ENCODE assay signal across 14 mouse cellular contexts in genomic region chr8:77773256-77773655, GRCm38 (mm10). TPM values are rescaled to one million over a fixed set of nuclear protein-coding genes. Genes with fewer than 3 reads are reported as not detected.
DNase-seq lines count a peak whose midpoint lies in the region; ATAC-seq and TF ChIP-seq lines count a peak whose summit lies in the region.
"Had no signal": no experiment of that assay in that cellular context is flagged by ENCODE, and none has a peak within 500 bp of the region (broad histone marks: within the 10 kb centered on the region; RNA-seq: fewer than 3 reads in every experiment).

No protein-coding gene starts in this region.

- no peak for TF ChIP-seq POLR2A in heart, adult 2 months (IDR thresholded peaks at IDR 0.05; ENCODE audit: insufficient read depth, low read depth, low read length)
- no peak for TF ChIP-seq POLR2A in lung, adult 2 months (IDR thresholded peaks at IDR 0.05; ENCODE audit: borderline replicate concordance, extremely low read depth, low read depth, low read length)

- TF ChIP-seq EP300 in heart, adult 2 months (IDR thresholded peaks at IDR 0.05; ENCODE audit: insufficient read depth, low read depth, low read length) = no peak

- no peak overlapping the region for H3K4me2 ChIP-seq in heart, embryonic 11.5 days
- H3K4me2 ChIP-seq: embryonic facial prominence, embryonic 12.5 days; limb, embryonic 12.5 days; neural tube, embryonic 13.5 days had no signal

- ATAC-seq in heart, embryonic 11.5 days (replicated peaks; ENCODE audit: insufficient number of reproducible peaks, low FRiP score, low TSS enrichment) = no peak

- intact Hi-C loops in heart, adult 2 months (cut with DNase I) = no loop called here
- intact Hi-C loops in left cerebral cortex, postnatal 10 days (cut with DNase I) = no loop called here

- H3K79me2 ChIP-seq in heart, adult 2 months (replicated peaks; ENCODE audit: control insufficient read depth, insufficient read depth, low read length) = no peaks in the 10 kb centered on the region

- no peak overlapping the region for H3K9ac ChIP-seq in heart, adult 2 months (ENCODE audit: low read depth, low read length)
- no peak overlapping the region for H3K9ac ChIP-seq in heart, embryonic 11.5 days (ENCODE audit: low read depth, low read length)
- H3K9ac ChIP-seq in ES-E14 (ENCODE audit: insufficient read depth, low read depth, low read length, poor library complexity, severe bottlenecking) = no peak overlapping the region
- H3K9ac ChIP-seq: embryonic facial prominence, embryonic 12.5 days; limb, embryonic 12.5 days; neural tube, embryonic 13.5 days had no signal

- DNase-seq in heart, adult 2 months = no peak
- no peak for DNase-seq in lung, adult 2 months
- no peak for DNase-seq in lung, adult 18-20 months
- DNase-seq in ES-E14 (ENCODE audit: low read depth, low spot score) = peak; percentile 12
- DNase-seq in limb, embryonic 10.5 days (ENCODE audit: low spot score) = peak; percentile 31
- DNase-seq in adrenal gland, postnatal 14 days = no peak
- no peak for DNase-seq in left cerebral cortex, postnatal 10 days (ENCODE audit: extremely low spot score in 1 of 2, low spot score in 2 of 2)
- DNase-seq: kidney, postnatal 10 days; right cerebral cortex, postnatal 4 days had no signal

- no peaks in the 10 kb centered on the region for H3K36me3 ChIP-seq in heart, adult 2 months (ENCODE audit: control insufficient read depth, insufficient read depth, low read length)
- no peaks in the 10 kb centered on the region for H3K36me3 ChIP-seq in heart, embryonic 11.5 days (ENCODE audit: control insufficient read depth, insufficient read depth, low read length)
- H3K36me3 ChIP-seq in ES-E14 (ENCODE audit: control insufficient read depth, insufficient read depth, low read length, poor library complexity, severe bottlenecking) = no peaks in the 10 kb centered on the region
- no peaks in the 10 kb centered on the region for H3K36me3 ChIP-seq in limb, embryonic 10.5 days
- H3K36me3 ChIP-seq: embryonic facial prominence, embryonic 12.5 days; limb, embryonic 12.5 days; neural tube, embryonic 13.5 days had no signal

- H3K9me3 ChIP-seq in heart, embryonic 11.5 days (replicated peaks; ENCODE audit: control insufficient read depth, low read length) = no peaks in the 10 kb centered on the region
- H3K9me3 ChIP-seq in ES-E14 (ENCODE audit: control insufficient read depth, insufficient read depth, low read depth, low read length) = no peaks in the 10 kb centered on the region
- H3K9me3 ChIP-seq in limb, embryonic 10.5 days (replicated peaks) = no peaks in the 10 kb centered on the region
- H3K9me3 ChIP-seq: embryonic facial prominence, embryonic 12.5 days; limb, embryonic 12.5 days; neural tube, embryonic 13.5 days had no signal

- H3K27me3 ChIP-seq in heart, adult 2 months (ENCODE audit: control insufficient read depth, insufficient read depth, low read length) = no peaks in the 10 kb centered on the region
- H3K27me3 ChIP-seq in heart, embryonic 11.5 days (ENCODE audit: control insufficient read depth, insufficient read depth, low read length) = no peaks in the 10 kb centered on the region
- H3K27me3 ChIP-seq in limb, embryonic 10.5 days (ENCODE audit: low read depth, poor library complexity, severe bottlenecking) = no peaks in the 10 kb centered on the region
- H3K27me3 ChIP-seq: embryonic facial prominence, embryonic 12.5 days; limb, embryonic 12.5 days; neural tube, embryonic 13.5 days had no signal

- 79% methylated on average over 5 of the region's 5 CpGs for WGBS in heart, adult 2 months
- WGBS in heart, embryonic 11.5 days (ENCODE audit: insufficient replicate concordance) = 72% methylated on average over 5 of the region's 5 CpGs
- 80% methylated on average over 5 of the region's 5 CpGs for WGBS in lung, adult 2 months
- WGBS in limb, embryonic 10.5 days = 66% methylated on average over 5 of the region's 5 CpGs

- TF ChIP-seq CTCF in heart, adult 2 months (IDR thresholded peaks at IDR 0.05) = peak; percentile 58
- TF ChIP-seq CTCF in lung, adult 2 months (IDR thresholded peaks at IDR 0.05; ENCODE audit: insufficient read depth, low read length) = peak; percentile 18; the same call in 1 of the 2 replicates

- no peak overlapping the region for H3K4me3 ChIP-seq in heart, adult 2 months
- H3K4me3 ChIP-seq in heart, embryonic 11.5 days (ENCODE audit: low read depth, low read length) = no peak overlapping the region
- no peak overlapping the region for H3K4me3 ChIP-seq in lung, adult 2 months (replicated peaks; ENCODE audit: extremely low read depth, low read depth, low read length)
- H3K4me3 ChIP-seq in ES-E14 (ENCODE audit: insufficient read depth in 1 of 2, low read depth in 1 of 2, low read length in 2 of 2, poor library complexity in 1 of 2, severe bottlenecking in 1 of 2) = no peak overlapping the region
- no peak overlapping the region for H3K4me3 ChIP-seq in limb, embryonic 10.5 days
- H3K4me3 ChIP-seq: embryonic facial prominence, embryonic 12.5 days; limb, embryonic 12.5 days; neural tube, embryonic 13.5 days had no signal

- in situ Hi-C loops in ES-E14 (cut with MboI; ENCODE audit: low sequenced_read_pairs in 2 of 2, unreplicated experiment in 2 of 2) = no loop called here

- no peak overlapping the region for H3K27ac ChIP-seq in heart, adult 2 months
- no peak overlapping the region for H3K27ac ChIP-seq in heart, embryonic 11.5 days (ENCODE audit: low read depth, low read length)
- no peak overlapping the region for H3K27ac ChIP-seq in ES-E14 (ENCODE audit: insufficient read depth, low read depth, low read length, poor library complexity, severe bottlenecking)
- H3K27ac ChIP-seq in limb, embryonic 10.5 days = no peak overlapping the region
- H3K27ac ChIP-seq: embryonic facial prominence, embryonic 12.5 days; neural tube, embryonic 13.5 days had no signal

- no peaks in the 10 kb centered on the region for H3K4me1 ChIP-seq in heart, adult 2 months (ENCODE audit: control insufficient read depth, insufficient read depth, low read length)
- peaks cover 5% of the 10 kb centered on the region for H3K4me1 ChIP-seq in heart, embryonic 11.5 days (ENCODE audit: control insufficient read depth, insufficient read depth, low read length)
- H3K4me1 ChIP-seq in lung, adult 2 months (ENCODE audit: control insufficient read depth, insufficient read depth, low read length) = no peaks in the 10 kb centered on the region
- no peaks in the 10 kb centered on the region for H3K4me1 ChIP-seq in ES-E14 (ENCODE audit: control insufficient read depth in 2 of 2, insufficient read depth in 2 of 2, low read length in 2 of 2, poor library complexity in 1 of 2)
- peaks cover 21% of the 10 kb centered on the region for H3K4me1 ChIP-seq in limb, embryonic 10.5 days
- H3K4me1 ChIP-seq: embryonic facial prominence, embryonic 12.5 days; limb, embryonic 12.5 days; neural tube, embryonic 13.5 days had no signal

TF ChIP-seq in ES-E14, 5 proteins besides CTCF, POLR2A, EP300 and RAD21:
- TF ChIP-seq HCFC1 (IDR thresholded peaks at IDR 0.05; ENCODE audit: borderline replicate concordance, insufficient read depth, low read length) (no peak), ZNF384 (IDR thresholded peaks at IDR 0.05; ENCODE audit: low read depth, low read length) (no peak), ZC3H11A (IDR thresholded peaks at IDR 0.05; ENCODE audit: borderline replicate concordance, low read depth, low read length) (no peak), MAFK (IDR thresholded peaks at IDR 0.05; ENCODE audit: insufficient read depth, low read depth, low read length) (no peak), CHD2 (IDR thresholded peaks at IDR 0.05; ENCODE audit: low read depth, low read length) (no peak)
TF ChIP-seq in ES-E14: peak in this region for 0.

RNA-seq across cellular contexts. Expression of gene Ednra, which starts 49.0 kb away (rescaled TPM):
- total RNA-seq in heart, adult 2 months (2021) = 10 to 100 TPM; 41.3 to 41.7 TPM
- polyA plus RNA-seq in heart, adult 2 months (2012; rRNA removed) = 25.6 and 47.0 TPM in 2 replicates
- polyA plus RNA-seq in heart, embryonic 11.5 days (2014; fragmentation: Nextera tagmentation; extraction: Ambion mirVana) = 47.6 and 48.5 TPM in 2 replicates
- 35.5 and 50.1 TPM in 2 replicates for polyA plus RNA-seq in lung, adult 2 months (2012; rRNA removed)
- total RNA-seq in ES-E14 (2012; rRNA removed) = 0.11 and 0.40 TPM in 2 replicates
- 49.3 and 68.9 TPM in 2 replicates for polyA plus RNA-seq in limb, embryonic 10.5 days (2016; fragmentation: Nextera tagmentation; extraction: Ambion mirVana)
- total RNA-seq in adrenal gland, postnatal 14 days (2021) = 25.9 and 27.8 TPM in 2 replicates
- 1 to 10 TPM; 5.3 TPM for total RNA-seq in left cerebral cortex, postnatal 10 days (2021)
- total RNA-seq: megakaryocyte-erythroid progenitor cell, adult 5-6 weeks had no signal

Comparison
In these comparisons a context has a peak if more than half of its experiments do, and no peak if none do; other contexts are left out.
1. DNase-seq: peak in ES-E14 (single experiment) and limb, embryonic 10.5 days (single experiment); none in heart, adult 2 months (0 of 2), lung, adult 2 months (single experiment), lung, adult 18-20 months (0 of 2), adrenal gland, postnatal 14 days (single experiment) and left cerebral cortex, postnatal 10 days (0 of 2).